Mouse (Mus musculus): Measurements from ENCODE around the gene Comp. TPM values are rescaled to one million over a fixed set of nuclear protein-coding genes. Genes with fewer than 3 reads are reported as not detected.

The Comp gene
- total and polyA plus RNA-seq, 3 experiments: 0.13 to 0.16 TPM; not detected in 1

DNA sequence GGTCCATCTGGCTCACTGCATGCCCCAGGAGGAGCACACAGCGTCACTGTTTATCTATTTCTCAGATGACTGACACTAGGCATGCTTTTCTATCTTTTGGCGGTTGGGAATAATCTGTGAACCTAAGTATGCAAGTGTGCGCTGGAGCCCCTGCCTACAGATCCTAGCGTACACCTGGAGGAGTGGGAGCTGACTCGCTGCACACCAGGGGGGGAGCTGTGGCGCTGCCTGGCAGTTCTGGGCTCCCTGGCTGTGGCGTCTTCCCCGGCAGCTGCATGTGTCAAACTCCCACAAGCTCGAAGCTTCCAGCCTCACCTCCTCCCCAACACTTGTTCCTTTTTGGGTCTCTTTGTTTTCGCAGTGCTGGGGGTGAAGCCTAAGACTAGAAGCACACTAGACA lies 44.6 kb downstream of the Comp start:
- no peak overlapping the region for H3K4me2 ChIP-seq (ENCODE audit: insufficient read depth, low read depth, poor library complexity, severe bottlenecking)
- no peaks in the 10 kb centered on the region for H3K9me3 ChIP-seq (replicated peaks; ENCODE audit: low read length)
- H3K4me1 ChIP-seq (ENCODE audit: control insufficient read depth in 1 of 2, insufficient read depth in 2 of 2): no peaks in the 10 kb centered on the region

DNA sequence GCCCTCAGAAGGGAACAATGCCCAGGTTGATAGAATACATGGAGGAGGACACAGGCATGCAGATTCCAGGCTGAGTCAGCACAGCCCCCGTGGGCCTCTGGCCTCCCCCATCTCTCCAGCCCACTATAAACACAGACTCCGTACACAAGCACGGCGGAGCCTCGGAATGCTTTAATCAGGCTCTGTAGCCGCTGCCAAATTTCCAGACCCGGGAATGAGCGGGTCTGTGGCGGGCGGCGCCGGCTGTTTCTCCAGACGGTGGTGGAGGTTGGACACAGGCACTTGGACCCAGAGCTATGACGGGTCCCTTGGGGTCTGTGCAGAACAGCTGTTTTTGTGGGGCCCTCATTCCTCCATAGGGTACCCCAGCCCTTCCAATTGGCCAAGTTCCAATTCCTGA lies 45.6 kb downstream of the Comp start:
- dilution Hi-C loops (cut with MboI; ENCODE audit: extremely low pct_ligation_motif_present, extremely low pct_unique_long_range_greater_than_20kb, low sequenced_read_pairs) (no loop called here), in situ Hi-C loops (cut with MboI; ENCODE audit: low pct_ligation_motif_present, low pct_unique_long_range_greater_than_20kb, low sequenced_read_pairs) (loop anchor here (10.0 kb wide), 1 partner anchor 86 kb away; the partner anchor contains the start of gene Rex1bd)
- Histone ChIP-seq H3K9ac (ENCODE audit: insufficient read depth, low read depth) (no peak overlapping the region), H3K79me2 (replicated peaks; ENCODE audit: control insufficient read depth, extremely low read depth, insufficient read depth, poor library complexity, severe bottlenecking) (no peaks in the 10 kb centered on the region), H3K36me3 (replicated peaks in 1 of 2; ENCODE audit: control insufficient read depth in 1 of 2, insufficient read depth in 1 of 2, low read length in 1 of 2) (peaks cover 0 to 45% of the 10 kb centered on the region in 2 experiments), H3K4me3 (replicated peaks in 1 of 3; ENCODE audit: low read depth in 2 of 3, low read length in 2 of 3, poor library complexity in 1 of 3) (no peak overlapping the region), H3K27me3 (replicated peaks) (no peaks in the 10 kb centered on the region), H3K9me3 (replicated peaks; ENCODE audit: low read length) (no peaks in the 10 kb centered on the region), H3K4me1 (ENCODE audit: control insufficient read depth in 1 of 2, insufficient read depth in 2 of 2) (no peaks in the 10 kb centered on the region; a peak in 1 of 4 replicates), H3K4me2 (ENCODE audit: insufficient read depth, low read depth, poor library complexity, severe bottlenecking) (no peak overlapping the region), H3K27ac (ENCODE audit: insufficient read depth, low read depth) (no peak overlapping the region)
- no peak for TF ChIP-seq MAZ (IDR thresholded peaks at IDR 0.05; ENCODE audit: low read depth, low read length)
- DNase-seq (ENCODE audit: extremely low read depth): no peak

More for the DNA sequence above, 44.6 kb downstream of the Comp start:
- H3K36me3 ChIP-seq (replicated peaks in 1 of 2; ENCODE audit: control insufficient read depth in 1 of 2, insufficient read depth in 1 of 2, low read length in 1 of 2): peaks cover 0 to 43% of the 10 kb centered on the region in 2 experiments
- no peaks in the 10 kb centered on the region for H3K79me2 ChIP-seq (replicated peaks; ENCODE audit: control insufficient read depth, extremely low read depth, insufficient read depth, poor library complexity, severe bottlenecking)
- no peak overlapping the region for H3K27ac ChIP-seq (ENCODE audit: insufficient read depth, low read depth)
- TF ChIP-seq ZMIZ1 (IDR thresholded peaks at IDR 0.05; ENCODE audit: low read depth, low read length) (no peak), RAD21 (IDR thresholded peaks at IDR 0.05; ENCODE audit: low read depth, low read length) (no peak), PAX5 (IDR thresholded peaks at IDR 0.05; ENCODE audit: low read length) (no peak), ZC3H11A (IDR thresholded peaks at IDR 0.05; ENCODE audit: low read depth, low read length) (no peak), SMC3 (IDR thresholded peaks at IDR 0.05; ENCODE audit: low read depth, low read length) (no peak), MYC (IDR thresholded peaks at IDR 0.05; ENCODE audit: low read depth, low read length) (no peak), E2F4 (IDR thresholded peaks at IDR 0.05; ENCODE audit: insufficient replicate concordance, low read depth, low read length) (no peak), MAFK (IDR thresholded peaks at IDR 0.05; ENCODE audit: insufficient replicate concordance, low read length) (no peak), GABPA (IDR thresholded peaks at IDR 0.05; ENCODE audit: insufficient replicate concordance, low read depth, low read length) (no peak), POLR2AphosphoS2 (IDR thresholded peaks at IDR 0.05; ENCODE audit: low read depth, low read length) (no peak), TBP (conservative IDR thresholded peaks at IDR 0.05; ENCODE audit: low read depth, low read length) (no peak)
- dilution Hi-C loops (cut with MboI; ENCODE audit: extremely low pct_ligation_motif_present, extremely low pct_unique_long_range_greater_than_20kb, low sequenced_read_pairs) (no loop called here), in situ Hi-C loops (cut with MboI; ENCODE audit: low pct_ligation_motif_present, low pct_unique_long_range_greater_than_20kb, low sequenced_read_pairs) (loop anchor here (10.0 kb wide), 1 partner anchor 87 kb away; the partner anchor contains the start of gene Rex1bd)
- H3K27me3 ChIP-seq (replicated peaks): no peaks in the 10 kb centered on the region
- H3K9ac ChIP-seq (ENCODE audit: insufficient read depth, low read depth): no peak overlapping the region
- no peak for DNase-seq (ENCODE audit: extremely low read depth)
- no peak overlapping the region for H3K4me3 ChIP-seq (replicated peaks in 1 of 3; ENCODE audit: low read depth in 2 of 3, low read length in 2 of 3, poor library complexity in 1 of 3)

Measured in CH12.LX (cell line).